Mouse (Mus musculus): ENCODE measurements around the gene Tcte1. TPM values are rescaled to one million over a fixed set of nuclear protein-coding genes. Genes with fewer than 3 reads are reported as not detected.

Gene Tcte1
- polyA plus RNA-seq, 1 experiment from 2014 or later = 0.70 TPM

- ATAC-seq (ENCODE audit: insufficient read depth) (no peak), DNase-seq (no peak)
- H3K27me3 ChIP-seq (ENCODE audit: insufficient read depth, low read length) = peaks cover 77% of the 10 kb centered on the region
Measured at GRCm38 (mm10) chr17:45547461-45548190, 24.4 kb downstream of the Tcte1 start.

GRCm38 (mm10) chr17:45548541-45549512, 25.6 kb downstream of the Tcte1 start:
- ATAC-seq (ENCODE audit: insufficient read depth) = peak; percentile 33
- Histone ChIP-seq H3K27ac (ENCODE audit: low read depth) (no peak overlapping the region), H3K9me3 (ENCODE audit: low read depth, low read length) (no peaks in the 10 kb centered on the region), H3K27me3 (ENCODE audit: insufficient read depth, low read length) (peaks cover 66% of the 10 kb centered on the region), H3K4me3 (ENCODE audit: low read depth, low read length) (peak overlapping the region; percentile 72), H3K4me1 (ENCODE audit: insufficient read depth) (peaks cover 10% of the 10 kb centered on the region; the same call in 1 of the 2 replicates), H3K9ac (peak overlapping the region; percentile 74), H3K4me2 (peak overlapping the region; percentile 99), H3K36me3 (ENCODE audit: insufficient read depth) (0 out of 2 replicates have a peak, but pooled peaks cover 3% of the 10 kb centered on the region)
- DNase-seq = peak; percentile 63
- WGBS = 3% methylated on average over 46 of the region's 68 CpGs
- peak; percentile 57 for TF ChIP-seq CTCF (IDR thresholded peaks at IDR 0.05; ENCODE audit: low read depth)

More at GRCm38 (mm10) chr17:45547461-45548190, 24.4 kb downstream of the Tcte1 start:
- H3K27ac ChIP-seq (ENCODE audit: low read depth) = no peak overlapping the region
- peaks cover 10% of the 10 kb centered on the region; the same call in 1 of the 2 replicates for H3K4me1 ChIP-seq (ENCODE audit: insufficient read depth)
- 64% methylated on average over 5 of the region's 5 CpGs for WGBS
- H3K9ac ChIP-seq = no peak overlapping the region
- no peak overlapping the region for H3K4me3 ChIP-seq (ENCODE audit: low read depth, low read length)
- TF ChIP-seq CTCF (IDR thresholded peaks at IDR 0.05; ENCODE audit: low read depth) = no peak
- H3K9me3 ChIP-seq (ENCODE audit: low read depth, low read length) = no peaks in the 10 kb centered on the region
- H3K4me2 ChIP-seq = no peak overlapping the region
- 0 out of 2 replicates have a peak, but pooled peaks cover 3% of the 10 kb centered on the region for H3K36me3 ChIP-seq (ENCODE audit: insufficient read depth)

GRCm38 (mm10) chr17:45549617-45550181, 26.5 kb downstream of the Tcte1 start, which contains the start of gene Tmem151b:
Gene Tmem151b (minus strand): TSS chr17:45549677.
- H3K9ac ChIP-seq = peak within 1 kb of the TSS; percentile 74
- no peak within 1 kb of the TSS for H3K27ac ChIP-seq (ENCODE audit: low read depth)
- DNase-seq (peak; percentile 66), ATAC-seq (ENCODE audit: insufficient read depth) (peak; percentile 25; the same call in 1 of the 2 replicates)
- under 1% methylated on average over 15 of the region's 29 CpGs for WGBS
- H3K36me3 ChIP-seq (ENCODE audit: insufficient read depth) = 0 out of 2 replicates have a peak, but pooled peaks cover 3% of the 10 kb centered on the region
- peaks cover 58% of the 10 kb centered on the region for H3K27me3 ChIP-seq (ENCODE audit: insufficient read depth, low read length)
- 0 out of 2 replicates have a peak, but pooled peaks cover 5% of the 10 kb centered on the region for H3K4me1 ChIP-seq (ENCODE audit: insufficient read depth)
- H3K4me3 ChIP-seq (ENCODE audit: low read depth, low read length) = peak within 1 kb of the TSS; percentile 72
- TF ChIP-seq CTCF (IDR thresholded peaks at IDR 0.05; ENCODE audit: low read depth) = 0 out of 2 replicates have a peak, but pooled peaks have one; percentile 11
- peak within 1 kb of the TSS; percentile 99 for H3K4me2 ChIP-seq
- H3K9me3 ChIP-seq (ENCODE audit: low read depth, low read length) = no peaks in the 10 kb centered on the region

DNA sequence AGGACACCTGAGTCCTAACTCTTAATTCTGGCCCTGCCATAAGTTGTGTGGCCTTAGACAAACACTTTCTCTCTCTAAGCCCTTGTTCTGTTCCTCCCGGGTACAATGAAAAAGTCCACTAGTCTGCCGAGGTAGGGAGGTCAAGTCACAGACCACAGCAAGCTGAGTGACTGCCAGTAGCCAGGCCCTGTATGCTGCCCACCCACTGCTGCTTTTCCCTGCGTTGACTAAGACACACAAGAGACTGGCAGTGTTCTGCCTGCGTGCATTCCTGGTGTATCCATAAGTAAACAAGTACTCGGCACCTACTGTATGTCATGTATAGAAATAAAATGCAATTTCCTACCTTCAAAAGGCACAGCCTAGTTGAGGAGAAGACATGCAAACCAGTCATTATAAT, 27.0 kb downstream of the Tcte1 start:
- Histone ChIP-seq H3K27me3 (ENCODE audit: insufficient read depth, low read length) (peaks cover 52% of the 10 kb centered on the region), H3K9ac (no peak overlapping the region), H3K9me3 (ENCODE audit: low read depth, low read length) (no peaks in the 10 kb centered on the region), H3K36me3 (ENCODE audit: insufficient read depth) (0 out of 2 replicates have a peak, but pooled peaks cover 3% of the 10 kb centered on the region), H3K27ac (ENCODE audit: low read depth) (no peak overlapping the region), H3K4me3 (ENCODE audit: low read depth, low read length) (peak overlapping the region; percentile 72; the same call in 1 of the 2 replicates), H3K4me2 (peak overlapping the region; percentile 99), H3K4me1 (ENCODE audit: insufficient read depth) (0 out of 2 replicates have a peak, but pooled peaks cover 2% of the 10 kb centered on the region)
- ATAC-seq (ENCODE audit: insufficient read depth) = no peak
- DNase-seq = no peak
- 11% methylated on average over 5 of the region's 5 CpGs for WGBS
- no peak for TF ChIP-seq CTCF (IDR thresholded peaks at IDR 0.05; ENCODE audit: low read depth)

- H3K27ac ChIP-seq (ENCODE audit: low read depth) = no peak overlapping the region
- 49% methylated on average over 7 of the region's 7 CpGs for WGBS
- H3K27me3 ChIP-seq (ENCODE audit: insufficient read depth, low read length) = peaks cover 41% of the 10 kb centered on the region
Measured at GRCm38 (mm10) chr17:45551249-45551796, 28.1 kb downstream of the Tcte1 start.

DNA sequence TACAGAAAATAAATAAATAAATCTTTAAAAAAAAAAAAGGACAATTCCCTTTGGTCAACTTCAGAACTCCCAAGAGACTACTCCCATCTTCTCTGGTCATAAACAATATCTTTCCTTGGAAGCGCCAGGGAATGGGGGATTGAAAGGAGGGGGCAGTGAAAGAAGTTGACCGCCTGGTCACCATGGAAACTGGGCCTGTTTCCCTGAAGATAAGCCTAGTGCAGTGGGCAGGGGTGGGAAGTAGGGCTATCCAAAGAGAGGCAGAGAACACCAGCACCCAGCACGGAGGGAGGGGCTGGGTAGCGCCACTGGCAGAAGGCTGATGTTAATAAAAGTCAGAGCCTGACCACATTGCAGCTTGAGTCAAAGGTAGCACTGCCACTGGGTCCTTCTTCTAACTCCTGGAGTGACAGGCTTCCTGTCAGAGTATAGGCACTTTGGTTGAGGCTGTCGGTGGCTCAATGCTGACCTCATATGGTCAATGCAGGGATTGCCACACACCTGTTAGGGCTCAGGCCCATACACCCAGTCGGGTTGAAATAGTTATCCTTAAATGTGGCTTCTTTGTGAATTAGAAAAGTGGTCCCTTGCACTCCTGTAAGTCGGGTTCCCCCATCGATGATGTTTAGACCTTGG, 28.7 kb downstream of the Tcte1 start:
- H3K36me3 ChIP-seq (ENCODE audit: insufficient read depth) = no peaks in the 10 kb centered on the region
- peak; percentile 91 for TF ChIP-seq CTCF (IDR thresholded peaks at IDR 0.05; ENCODE audit: low read depth)
- no peak overlapping the region for H3K27ac ChIP-seq (ENCODE audit: low read depth)
- H3K9me3 ChIP-seq (ENCODE audit: low read depth, low read length) = no peaks in the 10 kb centered on the region
- H3K4me2 ChIP-seq = no peak overlapping the region
- WGBS = 3% methylated on average over 8 of the region's 8 CpGs
- H3K9ac ChIP-seq = no peak overlapping the region
- peaks cover 41% of the 10 kb centered on the region for H3K27me3 ChIP-seq (ENCODE audit: insufficient read depth, low read length)
- DNase-seq (peak; percentile 88), ATAC-seq (ENCODE audit: insufficient read depth) (peak; percentile 5; the same call in 1 of the 2 replicates)
- no peak overlapping the region for H3K4me3 ChIP-seq (ENCODE audit: low read depth, low read length)
- H3K4me1 ChIP-seq (ENCODE audit: insufficient read depth) = no peaks in the 10 kb centered on the region

More at GRCm38 (mm10) chr17:45551249-45551796, 28.1 kb downstream of the Tcte1 start:
- Histone ChIP-seq H3K4me3 (ENCODE audit: low read depth, low read length) (no peak overlapping the region), H3K36me3 (ENCODE audit: insufficient read depth) (0 out of 2 replicates have a peak, but pooled peaks cover 3% of the 10 kb centered on the region), H3K9me3 (ENCODE audit: low read depth, low read length) (no peaks in the 10 kb centered on the region), H3K9ac (no peak overlapping the region), H3K4me1 (ENCODE audit: insufficient read depth) (no peaks in the 10 kb centered on the region), H3K4me2 (no peak overlapping the region)
- DNase-seq = no peak
- TF ChIP-seq CTCF (IDR thresholded peaks at IDR 0.05; ENCODE audit: low read depth) = no peak
- ATAC-seq (ENCODE audit: insufficient read depth) = no peak

Data from lung, embryonic 14.5 days (tissue).